Mouse (Mus musculus): ENCODE results near the gene Casp4. TPM values are rescaled to one million over a fixed set of nuclear protein-coding genes. Genes with fewer than 3 reads are reported as not detected.

Gene Casp4
- total RNA-seq, 4 experiments from 2014 or later, result 2.7 to 4.2 (median 3.6) TPM

Other genes with a start within 250 kb of the Casp4 start
- 1 to 10 TPM; 1.0 to 2.6 (median 1.6) TPM for gene Casp1, start 10.3 kb upstream of the Casp4 start, total RNA-seq (2022)
- 1 to 10 TPM; 4.6 to 8.1 (median 6.1) TPM for gene Casp12, start 36.6 kb downstream of the Casp4 start, total RNA-seq (2022)

Data from heart, adult 8-10 months (tissue).